Mouse (Mus musculus): ENCODE measurements around the gene Cd86.

DNA sequence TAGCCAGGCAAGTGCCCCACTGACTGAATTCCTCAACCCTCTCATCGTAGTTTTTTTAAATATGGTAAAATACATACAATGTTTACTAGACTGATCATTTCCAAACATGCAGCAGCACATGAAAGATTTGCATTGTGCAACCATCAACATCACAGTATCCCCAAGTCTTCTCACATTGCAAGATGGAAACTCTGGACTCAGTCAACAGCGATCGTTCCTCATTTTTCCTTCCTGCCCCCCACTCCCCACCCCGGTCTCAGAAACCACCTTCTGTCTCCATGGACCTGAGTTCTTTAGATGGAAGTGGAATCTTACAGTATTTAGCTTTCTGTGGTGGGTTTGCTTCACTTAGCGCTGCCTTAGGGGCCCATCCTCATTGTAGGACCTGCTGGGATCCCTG lies 34.3 kb downstream of the Cd86 start:
- TF ChIP-seq POLR2A (IDR thresholded peaks at IDR 0.05; ENCODE audit: borderline replicate concordance, extremely low read depth, low read depth, low read length) (no peak), CTCF (IDR thresholded peaks at IDR 0.05; ENCODE audit: insufficient read depth, low read length) (no peak)

All from lung, adult 2 months (tissue).